Mouse (Mus musculus): ENCODE results near the gene Fam84a. TPM values are rescaled to one million over a fixed set of nuclear protein-coding genes. Genes with fewer than 3 reads are reported as not detected.

The Fam84a gene
- total RNA-seq (2022), result 1 to 10 TPM; 2.0 to 9.0 (median 4.8) TPM

- DNase-seq, result peak; percentile 89
Observed at GRCm38 (mm10) chr12:14151921-14152320, at the start of gene Fam84a. Gene Fam84a, minus strand, starts transcription at chr12:14152054.

- no peak for DNase-seq
Observed at GRCm38 (mm10) chr12:14195479-14195878, 43.6 kb upstream of the Fam84a start.

GRCm38 (mm10) chr12:14186689-14187195 lies 34.9 kb upstream of the Fam84a start:
- no peak for DNase-seq

GRCm38 (mm10) chr12:14165713-14166112 lies 13.9 kb upstream of the Fam84a start:
- DNase-seq, result peak; percentile 64

GRCm38 (mm10) chr12:14164936-14165335 lies 13.1 kb upstream of the Fam84a start:
- no peak for DNase-seq

GRCm38 (mm10) chr12:14152426-14152825 lies 572 bp upstream of the Fam84a start:
- no peak for DNase-seq

GRCm38 (mm10) chr12:14150936-14151631 lies 770 bp downstream of the Fam84a start:
- DNase-seq, result no peak

GRCm38 (mm10) chr12:14150568-14150909 lies 1.3 kb downstream of the Fam84a start:
- DNase-seq, result peak; percentile 5

GRCm38 (mm10) chr12:14149843-14150567 lies 1.8 kb downstream of the Fam84a start:
- peak; percentile 67 for DNase-seq

- DNase-seq, result no peak
Observed at GRCm38 (mm10) chr12:14149022-14149842, 2.6 kb downstream of the Fam84a start.

- no peak for DNase-seq
Observed at GRCm38 (mm10) chr12:14137046-14137445, 14.8 kb downstream of the Fam84a start.

GRCm38 (mm10) chr12:14114730-14115129 lies 37.1 kb downstream of the Fam84a start:
- DNase-seq, result no peak

GRCm38 (mm10) chr12:14096944-14097343 lies 54.9 kb downstream of the Fam84a start:
- DNase-seq, result no peak

Measured in adrenal gland, adult 8-10 months (tissue).